Comparison of ENCODE assay signal across 47 mouse cellular contexts in genomic region chr3:87385105-87385504, GRCm38 (mm10). TPM values are rescaled to one million over a fixed set of nuclear protein-coding genes. Genes with fewer than 3 reads are reported as not detected.
"Had no signal": no experiment of that assay in that cellular context is flagged by ENCODE, and none has a peak within 500 bp of the region (broad histone marks: within the 10 kb centered on the region; RNA-seq: fewer than 3 reads in every experiment).

No protein-coding gene starts in this region.

- H3K9me3 ChIP-seq: heart, embryonic 12.5 days; heart, embryonic 13.5 days; heart, embryonic 15.5 days; hindbrain, embryonic 10.5 days; hindbrain, embryonic 12.5 days; hindbrain, embryonic 13.5 days; hindbrain, embryonic 15.5 days; intestine, embryonic 15.5 days had no signal

- H3K4me2 ChIP-seq: heart, embryonic 11.5 days; heart, embryonic 12.5 days; heart, embryonic 13.5 days; heart, embryonic 15.5 days; hindbrain, embryonic 12.5 days; hindbrain, embryonic 13.5 days; hindbrain, embryonic 14.5 days; hindbrain, embryonic 15.5 days; intestine, embryonic 15.5 days had no signal

- H3K36me3 ChIP-seq: heart, embryonic 12.5 days; heart, embryonic 13.5 days; heart, embryonic 15.5 days; hindbrain, embryonic 10.5 days; hindbrain, embryonic 12.5 days; hindbrain, embryonic 13.5 days; hindbrain, embryonic 15.5 days; intestine, embryonic 15.5 days had no signal

- ATAC-seq: hindbrain, embryonic 16.5 days; hindbrain, postnatal 0 days; intestine, embryonic 15.5 days; intestine, embryonic 16.5 days; intestine, postnatal 0 days had no signal

- H3K27me3 ChIP-seq: heart, embryonic 13.5 days; heart, embryonic 15.5 days; hindbrain, embryonic 12.5 days; hindbrain, embryonic 13.5 days; hindbrain, embryonic 15.5 days; intestine, embryonic 15.5 days had no signal

- H3K4me1 ChIP-seq: heart, embryonic 12.5 days; heart, embryonic 13.5 days; heart, embryonic 15.5 days; hindbrain, embryonic 10.5 days; hindbrain, embryonic 12.5 days; hindbrain, embryonic 13.5 days; hindbrain, embryonic 15.5 days; intestine, embryonic 15.5 days had no signal

- H3K9ac ChIP-seq: heart, embryonic 12.5 days; heart, embryonic 13.5 days; heart, embryonic 15.5 days; hindbrain, embryonic 12.5 days; hindbrain, embryonic 13.5 days; hindbrain, embryonic 14.5 days; hindbrain, embryonic 15.5 days; intestine, embryonic 15.5 days had no signal

- H3K27ac ChIP-seq: heart, embryonic 13.5 days; heart, embryonic 15.5 days; hindbrain, embryonic 10.5 days; hindbrain, embryonic 12.5 days; hindbrain, embryonic 13.5 days; hindbrain, embryonic 14.5 days; hindbrain, embryonic 15.5 days; hindbrain, postnatal 0 days; intestine, embryonic 15.5 days; kidney, postnatal 0 days; layer of hippocampus, adult 2 months; left cerebral cortex, adult 2 months had no signal

- H3K4me3 ChIP-seq: heart, embryonic 12.5 days; heart, embryonic 13.5 days; heart, embryonic 15.5 days; hindbrain, embryonic 10.5 days; hindbrain, embryonic 12.5 days; hindbrain, embryonic 13.5 days; hindbrain, embryonic 15.5 days; intestine, embryonic 15.5 days; layer of hippocampus, adult 2 months; left cerebral cortex, adult 2 months had no signal

- DNase-seq: heart, postnatal 10 days; heart, postnatal 14 days; heart, postnatal 36 days; heart, postnatal 4 days; kidney, adult 11 months; kidney, adult 18-20 months; kidney, adult 2 months; kidney, adult 8-10 months; kidney, adult 9 months; kidney, postnatal 10 days; kidney, postnatal 14 days; kidney, postnatal 25 days; kidney, postnatal 36 days; kidney, postnatal 4 days; layer of hippocampus, adult 9-11 months; layer of hippocampus, postnatal 36 days had no signal

RNA-seq across cellular contexts. Expression of gene Fcrl1, which starts 8.9 kb away (rescaled TPM):
- total RNA-seq: heart, postnatal 4 days had no signal
- polyA plus RNA-seq: heart, embryonic 11.5 days; heart, embryonic 12.5 days; hindbrain, embryonic 11.5 days; hindbrain, embryonic 14.5 days; hindbrain, postnatal 0 days had no signal

RNA-seq across cellular contexts. Expression of gene Cd5l, which starts 27.4 kb away (rescaled TPM):
- total RNA-seq: hindbrain, postnatal 0 days; layer of hippocampus, adult 18-20 months; layer of hippocampus, adult 2 months; layer of hippocampus, postnatal 10 days; layer of hippocampus, postnatal 25 days; layer of hippocampus, postnatal 36 days; left cerebral cortex, adult 18-20 months; left cerebral cortex, adult 2 months; left cerebral cortex, adult 8-10 months had no signal
- polyA plus RNA-seq: heart, embryonic 13.5 days; heart, embryonic 14.5 days; hindbrain, embryonic 12.5 days; hindbrain, embryonic 13.5 days; intestine, postnatal 0 days; kidney, embryonic 14.5 days had no signal

RNA-seq across cellular contexts. Expression of gene Fcrl5, which starts 50.5 kb away (rescaled TPM):
- total RNA-seq: heart, postnatal 10 days; heart, postnatal 14 days; heart, postnatal 25 days; heart, postnatal 36 days; heart, postnatal 4 days; hematopoietic stem cell, adult 5-6 weeks; hindbrain, postnatal 0 days; layer of hippocampus, adult 18-20 months; layer of hippocampus, adult 2 months; layer of hippocampus, postnatal 25 days; layer of hippocampus, postnatal 36 days; left cerebral cortex, adult 18-20 months; left cerebral cortex, adult 2 months; left cerebral cortex, adult 8-10 months had no signal
- polyA plus RNA-seq: heart, embryonic 11.5 days; heart, embryonic 12.5 days; heart, embryonic 13.5 days; heart, embryonic 14.5 days; heart, embryonic 15.5 days; heart, embryonic 16.5 days; heart, postnatal 0 days; hindbrain, embryonic 10.5 days; hindbrain, embryonic 11.5 days; hindbrain, embryonic 12.5 days; hindbrain, embryonic 13.5 days; hindbrain, embryonic 14.5 days; hindbrain, embryonic 15.5 days; hindbrain, embryonic 16.5 days; hindbrain, postnatal 0 days; intestine, embryonic 14.5 days; intestine, embryonic 15.5 days; intestine, embryonic 16.5 days; intestine, postnatal 0 days; kidney, embryonic 14.5 days; kidney, embryonic 16.5 days; kidney, postnatal 0 days had no signal
